Comparison of ENCODE assay signal across 8 mouse cellular contexts in the genomic region with DNA sequence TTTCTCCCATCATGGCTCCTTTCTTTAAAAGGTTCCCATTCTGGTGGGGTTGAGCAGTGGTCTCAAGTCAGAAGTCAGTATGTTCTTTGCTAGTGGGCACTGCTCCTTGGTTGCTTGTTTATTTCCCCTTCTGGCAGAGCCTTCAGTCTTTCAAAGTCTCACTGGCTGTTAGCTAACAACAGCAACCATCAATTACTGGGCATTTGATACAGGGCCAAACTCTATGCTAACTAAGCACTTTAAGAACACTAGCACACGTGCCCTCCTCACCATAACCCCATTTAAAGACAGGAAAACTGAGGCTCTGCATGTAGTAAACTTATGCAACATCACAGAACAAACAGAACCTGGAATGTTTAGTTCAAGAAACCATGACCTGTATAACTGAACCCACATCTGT. TPM values are rescaled to one million over a fixed set of nuclear protein-coding genes. Genes with fewer than 3 reads are reported as not detected.
A peak's percentile ranks its signal among the peaks of the same experiment; 100 is the strongest.
DNase-seq lines count a peak whose midpoint lies in the region; ATAC-seq and TF ChIP-seq lines count a peak whose summit lies in the region.

No protein-coding gene starts in this region.

- no peak for DNase-seq in liver, embryonic 11.5 days (ENCODE audit: low spot score)
- DNase-seq in left cerebral cortex, postnatal 25 days (ENCODE audit: low spot score in 2 of 2): no peak
- no peak for DNase-seq in testis, postnatal 14 days (ENCODE audit: low spot score)
- DNase-seq in right cerebral cortex, postnatal 4 days: no peak

- intact Hi-C loops in left cerebral cortex, postnatal 25 days (cut with DNase I): no loop called here

- ATAC-seq in liver, embryonic 11.5 days (replicated peaks; ENCODE audit: low FRiP score): no peak
- no peak for ATAC-seq in liver, embryonic 12.5 days
- no peak for ATAC-seq in embryonic facial prominence, embryonic 15.5 days (ENCODE audit: insufficient number of reproducible peaks, low FRiP score, low TSS enrichment, low read depth)
- ATAC-seq in intestine, postnatal 0 days: no peak
- ATAC-seq in stomach, embryonic 14.5 days (ENCODE audit: insufficient number of reproducible peaks, insufficient read depth, low FRiP score, low read depth): no peak

- no peak overlapping the region for H3K4me3 ChIP-seq in liver, embryonic 11.5 days (ENCODE audit: low read depth, low read length)
- H3K4me3 ChIP-seq in liver, embryonic 12.5 days: no peak overlapping the region
- H3K4me3 ChIP-seq in embryonic facial prominence, embryonic 15.5 days (replicated peaks): no peak overlapping the region
- H3K4me3 ChIP-seq in intestine, postnatal 0 days (ENCODE audit: low read depth, low read length): no peak overlapping the region
- no peak overlapping the region for H3K4me3 ChIP-seq in stomach, embryonic 14.5 days (ENCODE audit: low read depth, low read length)

- no peak for TF ChIP-seq CTCF in intestine, postnatal 0 days (IDR thresholded peaks at IDR 0.05; ENCODE audit: low read depth)

- H3K4me1 ChIP-seq in liver, embryonic 11.5 days (replicated peaks; ENCODE audit: control insufficient read depth, insufficient read depth, low read length): peaks cover 20% of the 10 kb centered on the region
- H3K4me1 ChIP-seq in liver, embryonic 12.5 days: peaks cover 44% of the 10 kb centered on the region
- H3K4me1 ChIP-seq in embryonic facial prominence, embryonic 15.5 days: peaks cover 15% of the 10 kb centered on the region
- peaks cover 13% of the 10 kb centered on the region; the same call in 1 of the 2 replicates for H3K4me1 ChIP-seq in intestine, postnatal 0 days (replicated peaks; ENCODE audit: control insufficient read depth, insufficient read depth, low read length)
- H3K4me1 ChIP-seq in stomach, embryonic 14.5 days (ENCODE audit: control insufficient read depth, insufficient read depth, low read length): peaks cover 6% of the 10 kb centered on the region; the same call in 1 of the 2 replicates

- H3K9me3 ChIP-seq in liver, embryonic 11.5 days (ENCODE audit: control insufficient read depth, low read length): no peaks in the 10 kb centered on the region
- no peaks in the 10 kb centered on the region for H3K9me3 ChIP-seq in liver, embryonic 12.5 days (replicated peaks)
- no peaks in the 10 kb centered on the region for H3K9me3 ChIP-seq in embryonic facial prominence, embryonic 15.5 days (replicated peaks)
- H3K9me3 ChIP-seq in intestine, postnatal 0 days (ENCODE audit: control insufficient read depth): no peaks in the 10 kb centered on the region
- H3K9me3 ChIP-seq in stomach, embryonic 14.5 days (ENCODE audit: control insufficient read depth, low read depth, low read length): no peaks in the 10 kb centered on the region

- H3K4me2 ChIP-seq in liver, embryonic 11.5 days: no peak overlapping the region
- H3K4me2 ChIP-seq in liver, embryonic 12.5 days: no peak overlapping the region
- H3K4me2 ChIP-seq in embryonic facial prominence, embryonic 15.5 days (replicated peaks): no peak overlapping the region
- no peak overlapping the region for H3K4me2 ChIP-seq in intestine, postnatal 0 days (replicated peaks; ENCODE audit: low read depth)
- H3K4me2 ChIP-seq in stomach, embryonic 14.5 days (replicated peaks; ENCODE audit: low read depth, low read length): no peak overlapping the region; the same call in 1 of the 2 replicates

- H3K9ac ChIP-seq in liver, embryonic 11.5 days (ENCODE audit: low read depth, low read length): no peak overlapping the region
- no peak overlapping the region for H3K9ac ChIP-seq in liver, embryonic 12.5 days
- no peak overlapping the region for H3K9ac ChIP-seq in embryonic facial prominence, embryonic 15.5 days
- no peak overlapping the region; the same call in 1 of the 2 replicates for H3K9ac ChIP-seq in intestine, postnatal 0 days (ENCODE audit: low read depth, low read length)
- H3K9ac ChIP-seq in stomach, embryonic 14.5 days (replicated peaks; ENCODE audit: low read depth, low read length): no peak overlapping the region

- 0 out of 2 replicates have a peak overlapping the region, but pooled peaks have one; percentile 11 for H3K27ac ChIP-seq in liver, embryonic 11.5 days (ENCODE audit: low read depth, low read length)
- H3K27ac ChIP-seq in liver, embryonic 12.5 days: no peak overlapping the region
- H3K27ac ChIP-seq in embryonic facial prominence, embryonic 15.5 days (replicated peaks): peak overlapping the region; percentile 88
- H3K27ac ChIP-seq in intestine, postnatal 0 days (ENCODE audit: low read depth, low read length): peak overlapping the region; percentile 55; the same call in 1 of the 2 replicates
- H3K27ac ChIP-seq in stomach, embryonic 14.5 days (ENCODE audit: low read length): peak overlapping the region; percentile 79

- peaks cover 2% of the 10 kb centered on the region for H3K36me3 ChIP-seq in liver, embryonic 11.5 days (ENCODE audit: control insufficient read depth, insufficient read depth, low read length)
- peaks cover 12% of the 10 kb centered on the region for H3K36me3 ChIP-seq in liver, embryonic 12.5 days
- no peaks in the 10 kb centered on the region; the same call in 1 of the 2 replicates for H3K36me3 ChIP-seq in embryonic facial prominence, embryonic 15.5 days
- H3K36me3 ChIP-seq in intestine, postnatal 0 days (ENCODE audit: control insufficient read depth, insufficient read depth): peaks cover 8% of the 10 kb centered on the region
- H3K36me3 ChIP-seq in stomach, embryonic 14.5 days (ENCODE audit: control insufficient read depth, insufficient read depth, low read length): peaks cover 11% of the 10 kb centered on the region; the same call in 1 of the 2 replicates

- WGBS in liver, embryonic 11.5 days: 57% methylated on average over 1 of the region's 1 CpGs
- 56% methylated on average over 1 of the region's 1 CpGs for WGBS in liver, embryonic 12.5 days (ENCODE audit: insufficient replicate concordance)
- 18% methylated on average over 1 of the region's 1 CpGs for WGBS in embryonic facial prominence, embryonic 15.5 days
- WGBS in intestine, postnatal 0 days: 26% methylated on average over 1 of the region's 1 CpGs
- WGBS in stomach, embryonic 14.5 days: 38% methylated on average over 1 of the region's 1 CpGs

- H3K27me3 ChIP-seq in liver, embryonic 11.5 days (replicated peaks; ENCODE audit: control insufficient read depth, insufficient read depth, low read length): no peaks in the 10 kb centered on the region
- no peaks in the 10 kb centered on the region for H3K27me3 ChIP-seq in liver, embryonic 12.5 days (replicated peaks)
- H3K27me3 ChIP-seq in embryonic facial prominence, embryonic 15.5 days: no peaks in the 10 kb centered on the region
- H3K27me3 ChIP-seq in intestine, postnatal 0 days (replicated peaks; ENCODE audit: control insufficient read depth, insufficient read depth, low read length): no peaks in the 10 kb centered on the region
- H3K27me3 ChIP-seq in stomach, embryonic 14.5 days (ENCODE audit: control insufficient read depth, insufficient read depth, low read length): no peaks in the 10 kb centered on the region

RNA-seq across cellular contexts. Expression of gene Lyrm1, which starts 33.5 kb away (rescaled TPM):
- 4.6 and 6.5 TPM in 2 replicates for polyA plus RNA-seq in liver, embryonic 11.5 days (2014; fragmentation: Nextera tagmentation; extraction: Ambion mirVana)
- polyA plus RNA-seq in liver, embryonic 12.5 days (2016; fragmentation: Nextera tagmentation; extraction: Ambion mirVana): 4.3 and 4.6 TPM in 2 replicates
- polyA plus RNA-seq in embryonic facial prominence, embryonic 15.5 days (2015; fragmentation: Nextera tagmentation; extraction: Ambion mirVana): 11.4 and 11.7 TPM in 2 replicates
- 11.8 and 12.5 TPM in 2 replicates for polyA plus RNA-seq in intestine, postnatal 0 days (2015; fragmentation: Nextera tagmentation; extraction: Ambion mirVana)
- 8.6 and 10.7 TPM in 2 replicates for polyA plus RNA-seq in stomach, embryonic 14.5 days (2014; fragmentation: Nextera tagmentation; extraction: Ambion mirVana)
- 10 to 100 TPM; 11.6 to 12.1 TPM for total RNA-seq in left cerebral cortex, postnatal 25 days (2021)

RNA-seq across cellular contexts. Expression of gene Dcun1d3, which starts 33.9 kb away (rescaled TPM):
- 3.1 and 3.4 TPM in 2 replicates for polyA plus RNA-seq in liver, embryonic 11.5 days (2014; fragmentation: Nextera tagmentation; extraction: Ambion mirVana)
- polyA plus RNA-seq in liver, embryonic 12.5 days (2016; fragmentation: Nextera tagmentation; extraction: Ambion mirVana): 3.1 and 3.5 TPM in 2 replicates
- 13.3 and 14.1 TPM in 2 replicates for polyA plus RNA-seq in embryonic facial prominence, embryonic 15.5 days (2015; fragmentation: Nextera tagmentation; extraction: Ambion mirVana)
- polyA plus RNA-seq in intestine, postnatal 0 days (2015; fragmentation: Nextera tagmentation; extraction: Ambion mirVana): 11.9 and 15.8 TPM in 2 replicates
- 5.5 and 8.4 TPM in 2 replicates for polyA plus RNA-seq in stomach, embryonic 14.5 days (2014; fragmentation: Nextera tagmentation; extraction: Ambion mirVana)
- total RNA-seq in left cerebral cortex, postnatal 25 days (2021): 10 to 100 TPM; 29.8 to 35.6 TPM
